11 mouse cellular contexts compared by ENCODE assay signal in genomic region chr9:47280598-47280997, GRCm38 (mm10).
DNase-seq lines count a peak whose midpoint lies in the region; ATAC-seq and TF ChIP-seq lines count a peak whose summit lies in the region.
"Had no signal": no experiment of that assay in that cellular context is flagged by ENCODE, and none has a peak within 500 bp of the region (broad histone marks: within the 10 kb centered on the region; RNA-seq: fewer than 3 reads in every experiment).

No protein-coding gene starts in this region.

- peaks cover 5% of the 10 kb centered on the region; the same call in 1 of the 2 replicates for H3K4me1 ChIP-seq in kidney, postnatal 0 days (replicated peaks; ENCODE audit: insufficient read depth, low read length)
- peaks cover 33% of the 10 kb centered on the region for H3K4me1 ChIP-seq in forebrain, embryonic 14.5 days (ENCODE audit: control insufficient read depth, insufficient read depth, low read length)

- no peak overlapping the region for H3K4me3 ChIP-seq in kidney, postnatal 0 days (replicated peaks; ENCODE audit: low read depth, low read length)
- no peak overlapping the region for H3K4me3 ChIP-seq in forebrain, embryonic 14.5 days (ENCODE audit: low read depth, low read length)
- H3K4me3 ChIP-seq: erythroblast, embryonic 14.5 days had no signal

- no peak overlapping the region for H3K27ac ChIP-seq in kidney, postnatal 0 days
- peak overlapping the region; percentile 89 for H3K27ac ChIP-seq in forebrain, embryonic 14.5 days (ENCODE audit: low read depth, low read length)

- no peak for TF ChIP-seq POLR2A in brain, embryonic 14.5 days (IDR thresholded peaks at IDR 0.05; ENCODE audit: borderline replicate concordance, extremely low read depth, insufficient read depth, insufficient read length, poor library complexity, severe bottlenecking)

- H3K9me3 ChIP-seq in kidney, postnatal 0 days (replicated peaks; ENCODE audit: low read length): no peaks in the 10 kb centered on the region
- no peaks in the 10 kb centered on the region for H3K9me3 ChIP-seq in forebrain, embryonic 14.5 days (replicated peaks; ENCODE audit: control insufficient read depth, low read length)

- no peak overlapping the region for H3K9ac ChIP-seq in kidney, postnatal 0 days (ENCODE audit: low read depth, low read length)
- H3K9ac ChIP-seq in forebrain, embryonic 14.5 days (ENCODE audit: low read length): no peak overlapping the region

- H3K27me3 ChIP-seq in kidney, postnatal 0 days (ENCODE audit: insufficient read depth, low read length): no peaks in the 10 kb centered on the region
- no peaks in the 10 kb centered on the region for H3K27me3 ChIP-seq in forebrain, embryonic 14.5 days (replicated peaks; ENCODE audit: control insufficient read depth, insufficient read depth, low read length)

- ATAC-seq in kidney, postnatal 0 days (replicated peaks; ENCODE audit: low FRiP score, low read depth): no peak
- peak; percentile 81 for ATAC-seq in forebrain, embryonic 14.5 days
- ATAC-seq: activated CD4-positive, CD25-positive, alpha-beta regulatory T cell, adult 4 months had no signal

- H3K36me3 ChIP-seq in kidney, postnatal 0 days (ENCODE audit: insufficient read depth, low read length): no peaks in the 10 kb centered on the region
- H3K36me3 ChIP-seq in forebrain, embryonic 14.5 days (ENCODE audit: control insufficient read depth, insufficient read depth, low read length): no peaks in the 10 kb centered on the region

- no peak for DNase-seq in kidney, postnatal 0 days (ENCODE audit: low spot score)
- DNase-seq in kidney, postnatal 10 days: no peak
- peak; percentile 93 for DNase-seq in brain, embryonic 14.5 days (ENCODE audit: low read depth)
- peak; percentile 84 for DNase-seq in forebrain, embryonic 14.5 days (ENCODE audit: low spot score)
- DNase-seq in retina, embryonic 14.5 days (ENCODE audit: low spot score): peak; percentile 65
- DNase-seq in cerebellum, postnatal 4 days (ENCODE audit: low spot score in 2 of 2): no peak
- DNase-seq in adrenal gland, adult 2 months: no peak
- no peak for DNase-seq in right cerebral cortex, adult 18-20 months
- DNase-seq: right cerebral cortex, postnatal 14 days had no signal

- WGBS in kidney, postnatal 0 days: 47% methylated on average over 8 of the region's 8 CpGs
- WGBS in forebrain, embryonic 14.5 days: 4% methylated on average over 8 of the region's 8 CpGs

- TF ChIP-seq CTCF in kidney, postnatal 0 days (IDR thresholded peaks at IDR 0.05; ENCODE audit: low read depth): peak; percentile 20; the same call in 1 of the 2 replicates
- peak; percentile 16; the same call in 1 of the 2 replicates for TF ChIP-seq CTCF in brain, embryonic 14.5 days (IDR thresholded peaks at IDR 0.05; ENCODE audit: borderline replicate concordance, extremely low read depth, insufficient read depth, insufficient read length)

- H3K4me2 ChIP-seq in kidney, postnatal 0 days (ENCODE audit: low read length): no peak overlapping the region
- H3K4me2 ChIP-seq in forebrain, embryonic 14.5 days (ENCODE audit: low read length): peak overlapping the region; percentile 14; the same call in 1 of the 2 replicates

Comparison
In these comparisons a context has a peak if more than half of its experiments do, and no peak if none do; other contexts are left out.
1. DNase-seq: peak in brain, embryonic 14.5 days (single experiment), forebrain, embryonic 14.5 days (single experiment) and retina, embryonic 14.5 days (single experiment); none in kidney, postnatal 0 days (single experiment), kidney, postnatal 10 days (single experiment), cerebellum, postnatal 4 days (0 of 2), adrenal gland, adult 2 months (single experiment) and right cerebral cortex, adult 18-20 months (single experiment).